Mouse (Mus musculus) ES-CJ7 (cell line): ENCODE data around the gene Pltp.

Experiments used
- DNase-seq: peaks from one replicate; pipeline ENCODE4 v3.0.0; 2011; ENCODE audit warnings: low read depth, low spot score

Gene Pltp

DNA sequence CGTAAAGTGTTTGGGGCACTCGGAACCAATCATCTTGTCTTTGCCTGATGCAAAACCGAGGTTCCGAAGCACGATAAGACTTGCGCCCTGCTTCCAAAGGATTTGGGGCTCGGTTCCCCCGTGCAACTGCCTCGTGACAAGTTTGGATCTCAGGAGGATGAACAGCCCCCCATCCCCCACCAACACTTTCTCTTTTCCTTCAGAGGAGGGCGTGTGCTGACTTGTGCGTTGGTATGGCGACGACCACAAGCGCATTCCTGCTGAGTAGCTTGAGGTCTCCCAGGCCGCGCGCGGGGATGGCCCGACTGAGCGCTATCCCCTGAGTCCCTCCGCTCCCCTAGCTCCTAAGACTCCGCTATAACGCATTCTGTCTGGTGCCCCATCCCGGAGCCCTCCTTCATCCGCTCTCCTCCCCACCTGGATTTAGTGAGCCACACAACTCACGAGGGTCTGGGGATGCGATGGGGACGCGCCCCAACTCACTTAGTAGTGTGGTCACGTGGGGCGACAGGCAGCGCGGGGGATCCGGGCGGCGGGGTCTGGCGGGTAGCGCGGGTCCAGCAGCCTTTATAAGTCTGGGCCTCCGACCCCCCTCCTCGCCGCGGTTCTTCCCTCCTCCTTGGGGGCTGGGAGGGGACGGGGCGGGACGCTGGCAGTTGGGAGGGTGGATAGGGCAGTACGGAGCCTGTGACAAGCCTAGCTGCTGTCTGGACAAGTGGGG lies at the start of gene Pltp:
Gene Pltp (minus strand): TSS at position 611 of the 721 bp plus-strand sequence.
- peak; percentile 95 for DNase-seq

DNA sequence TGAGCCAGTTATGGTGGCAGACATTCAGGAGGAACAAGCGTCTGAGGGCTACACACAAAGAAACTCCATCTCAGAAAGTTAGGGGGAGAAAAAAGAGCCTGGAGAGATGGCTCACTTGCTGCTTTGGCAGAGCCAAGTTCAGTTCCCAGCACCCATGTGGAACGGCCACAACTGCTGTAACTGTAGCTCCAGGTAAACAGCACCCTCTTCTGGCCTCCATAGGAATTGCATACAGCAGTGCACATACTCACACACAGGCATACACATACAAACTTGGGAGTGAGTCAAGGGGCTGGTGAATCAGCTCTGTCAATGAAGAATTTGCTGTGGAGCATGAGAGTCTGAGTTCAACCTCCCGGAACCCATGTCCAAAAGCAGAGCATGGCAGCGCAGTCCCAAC lies 48.6 kb upstream of the Pltp start:
- DNase-seq: peak; percentile 63

DNA sequence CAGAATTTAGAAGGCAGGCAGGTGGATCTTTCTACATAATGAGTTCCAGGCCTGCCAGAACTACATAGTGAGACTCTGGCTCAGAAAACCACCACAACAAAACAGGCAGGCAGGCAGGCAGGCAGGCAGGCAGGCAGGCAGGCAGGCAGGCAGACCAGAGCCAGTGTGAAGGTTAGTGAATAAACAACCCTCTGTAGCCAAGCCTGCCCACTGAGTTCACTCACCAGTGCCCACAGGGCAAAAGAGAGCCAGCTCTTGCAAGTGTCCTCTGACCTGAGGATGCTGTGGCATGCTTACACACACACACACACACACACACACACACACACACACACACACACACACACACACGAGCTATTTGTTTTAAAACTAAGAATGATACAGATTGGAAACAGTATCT lies 46.0 kb upstream of the Pltp start:
- no peak for DNase-seq

DNA sequence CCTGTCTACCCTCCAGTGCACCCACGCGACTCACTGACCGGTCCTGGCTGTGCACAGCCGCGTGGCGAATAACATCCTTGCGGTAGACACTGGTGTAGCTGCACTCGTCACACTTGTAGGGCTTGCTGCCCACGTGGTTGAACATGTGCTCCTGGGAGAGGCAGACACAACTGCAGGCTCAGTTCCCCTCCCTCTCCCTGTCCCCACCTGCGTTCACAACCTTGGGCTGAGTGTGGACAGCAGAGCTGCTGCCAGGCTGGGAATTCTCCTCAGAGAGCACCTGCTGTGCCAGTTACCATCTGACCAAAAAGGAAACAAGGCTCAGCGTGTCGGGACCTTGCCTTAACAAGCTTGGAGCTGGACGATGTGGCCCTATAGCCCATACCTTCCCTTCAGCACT lies 43.9 kb upstream of the Pltp start:
- DNase-seq: no peak

DNA sequence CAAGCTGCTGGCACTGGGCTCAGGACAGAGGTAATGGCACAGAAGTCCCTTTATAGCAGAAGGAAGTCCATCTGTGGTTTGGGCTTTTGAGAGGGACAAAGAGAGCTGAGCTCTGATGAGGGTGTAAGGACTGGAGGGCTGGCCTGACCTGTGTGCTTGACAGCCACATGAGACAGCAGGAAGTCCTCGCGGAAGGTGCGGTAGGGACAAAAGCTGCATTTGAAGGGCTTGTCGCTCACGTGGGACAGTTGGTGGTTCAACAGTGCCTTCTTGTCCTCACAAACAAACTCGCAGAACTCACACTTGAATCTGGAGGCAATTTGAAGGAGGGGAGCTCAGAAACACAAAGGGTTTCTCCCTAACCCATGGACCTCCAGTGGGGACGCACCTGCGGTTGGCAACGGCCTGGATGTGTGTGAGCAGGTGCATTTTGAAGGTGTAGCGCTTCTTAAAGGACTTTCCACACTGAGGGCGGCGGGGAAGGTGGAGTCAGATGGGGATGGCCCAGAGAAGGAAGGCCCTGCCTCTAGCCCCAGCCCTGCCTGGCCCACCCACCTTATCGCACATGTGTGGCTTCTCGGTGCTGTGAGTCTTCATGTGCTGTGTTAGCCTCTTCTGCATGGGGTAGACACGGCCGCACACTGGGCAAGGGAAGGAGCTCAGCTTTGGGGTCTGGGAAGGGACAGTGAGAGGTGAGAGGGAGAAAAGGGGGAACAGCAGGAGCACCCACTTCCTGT lies 42.4 kb upstream of the Pltp start:
- DNase-seq: no peak

DNA sequence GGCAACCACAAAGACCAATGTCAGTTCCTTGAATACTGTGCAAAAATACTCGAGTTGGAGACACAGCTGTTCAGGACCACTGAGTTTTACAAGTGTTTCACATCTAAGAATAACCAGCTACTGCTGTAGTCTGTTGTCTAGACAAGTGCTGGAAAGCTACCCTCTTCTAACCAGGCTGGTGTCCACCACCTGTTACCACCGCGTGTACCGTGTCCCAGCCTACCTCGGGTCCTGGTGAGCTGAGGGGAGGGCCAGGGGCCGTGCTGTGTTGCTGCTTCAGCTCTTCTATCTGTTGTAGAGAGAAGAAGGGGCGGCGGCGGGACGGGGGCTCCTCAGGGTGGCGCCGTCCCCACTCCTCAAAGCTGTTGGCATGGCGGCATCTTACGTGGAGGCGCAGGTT lies 41.5 kb upstream of the Pltp start:
- no peak for DNase-seq

DNA sequence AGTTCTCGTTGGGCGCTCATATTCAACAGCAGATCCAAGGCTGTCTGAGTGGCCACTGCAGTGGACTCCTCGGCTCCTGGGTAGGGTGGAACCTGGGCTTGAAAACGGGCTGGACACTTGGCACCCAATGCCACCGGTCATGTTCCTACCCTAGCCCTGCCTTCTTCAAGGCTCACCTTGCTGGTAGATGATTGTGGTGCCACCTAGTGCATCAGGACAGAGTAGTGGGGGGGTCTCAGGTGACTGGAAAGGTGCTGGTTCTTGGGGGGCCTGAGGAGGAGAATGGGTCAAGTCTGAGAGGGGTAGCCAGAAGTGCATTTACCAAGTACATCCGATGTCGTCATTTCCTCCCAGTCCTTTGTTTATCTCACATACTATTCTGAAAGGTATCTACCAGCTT lies 40.5 kb upstream of the Pltp start:
- DNase-seq: no peak

DNA sequence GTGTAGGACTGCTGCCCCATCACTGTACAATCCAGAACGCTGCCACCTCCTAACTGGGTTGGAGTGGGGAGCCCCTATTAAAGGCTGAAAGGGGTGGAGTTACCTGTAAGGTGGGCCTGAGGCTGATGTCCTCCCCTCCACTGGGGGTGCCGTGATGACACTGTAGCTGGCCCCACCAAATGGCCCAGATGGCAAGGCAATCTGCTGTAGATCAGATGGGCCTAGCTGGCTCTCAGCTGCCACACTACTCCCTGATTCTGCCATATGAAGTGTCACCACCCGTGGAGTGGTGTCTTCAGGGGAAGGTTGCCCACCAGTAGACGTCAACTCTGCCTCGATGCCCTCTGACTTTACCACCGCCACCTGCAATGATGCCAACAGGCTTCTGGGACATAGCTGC lies 38.4 kb upstream of the Pltp start:
- no peak for DNase-seq

DNA sequence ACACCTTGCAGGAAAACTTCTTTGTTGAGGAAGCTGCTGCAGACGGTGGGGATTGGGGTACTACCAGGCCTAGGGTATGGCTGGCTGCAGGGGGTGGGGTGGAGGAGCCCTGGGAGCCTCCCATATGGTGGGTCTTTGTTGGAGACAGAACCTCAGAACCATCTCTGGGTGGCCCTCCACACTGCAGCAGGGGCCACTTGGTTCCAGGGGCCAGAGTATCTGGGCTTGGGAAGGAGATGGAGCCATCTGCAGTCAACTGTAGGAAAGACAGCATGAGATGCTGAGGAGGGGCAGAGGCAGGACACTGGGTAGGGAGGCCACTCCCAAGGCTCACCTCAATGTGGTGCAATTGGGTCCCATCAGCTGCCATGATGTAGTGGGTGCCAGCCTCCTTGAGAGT lies 37.1 kb upstream of the Pltp start:
- DNase-seq: no peak

DNA sequence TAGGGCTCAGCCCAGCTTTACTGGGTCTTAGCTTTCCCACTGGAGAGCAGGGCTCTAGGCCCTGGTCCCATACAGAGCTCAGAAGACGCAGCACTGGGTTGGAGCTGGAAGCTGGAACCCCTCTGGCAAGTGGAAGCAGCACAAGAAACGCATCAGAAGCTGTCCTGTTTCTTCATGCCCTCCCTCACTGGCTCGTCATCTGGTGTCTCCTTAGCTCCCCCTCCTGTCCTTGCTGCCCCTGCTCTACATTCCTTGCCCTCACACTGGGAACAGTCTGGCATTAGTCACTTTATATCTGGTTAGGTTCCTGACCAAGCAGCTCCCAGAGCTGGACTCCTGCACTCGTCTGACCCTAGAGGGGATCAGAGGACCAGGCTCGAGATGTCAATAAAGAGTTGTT lies 36.5 kb upstream of the Pltp start:
- DNase-seq: no peak

DNA sequence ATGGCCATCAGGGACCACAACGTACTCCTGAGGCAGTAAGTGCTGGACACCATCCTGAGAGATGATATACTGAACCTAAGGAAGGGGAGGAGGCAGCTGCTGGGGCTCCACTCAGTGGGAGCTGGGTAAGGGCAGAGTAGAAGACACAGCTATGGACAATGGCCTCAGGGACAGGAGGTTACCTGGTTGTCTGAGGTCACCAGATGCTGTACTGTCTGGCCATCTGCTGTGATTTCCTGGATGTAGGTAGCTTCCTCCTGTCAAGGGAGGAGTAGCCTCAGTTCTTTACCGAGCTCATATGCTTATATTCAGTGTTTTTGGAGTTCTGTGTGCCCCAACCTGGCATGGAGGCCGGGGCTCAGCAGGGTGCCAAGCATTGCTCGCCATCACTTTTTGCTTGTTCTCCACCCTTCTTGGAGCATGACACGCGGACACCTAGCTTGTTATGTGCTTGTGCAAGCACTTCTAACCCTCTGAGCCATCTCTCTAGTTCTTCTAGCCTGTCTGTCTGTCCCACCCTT lies 35.2 kb upstream of the Pltp start:
- no peak for DNase-seq

DNA sequence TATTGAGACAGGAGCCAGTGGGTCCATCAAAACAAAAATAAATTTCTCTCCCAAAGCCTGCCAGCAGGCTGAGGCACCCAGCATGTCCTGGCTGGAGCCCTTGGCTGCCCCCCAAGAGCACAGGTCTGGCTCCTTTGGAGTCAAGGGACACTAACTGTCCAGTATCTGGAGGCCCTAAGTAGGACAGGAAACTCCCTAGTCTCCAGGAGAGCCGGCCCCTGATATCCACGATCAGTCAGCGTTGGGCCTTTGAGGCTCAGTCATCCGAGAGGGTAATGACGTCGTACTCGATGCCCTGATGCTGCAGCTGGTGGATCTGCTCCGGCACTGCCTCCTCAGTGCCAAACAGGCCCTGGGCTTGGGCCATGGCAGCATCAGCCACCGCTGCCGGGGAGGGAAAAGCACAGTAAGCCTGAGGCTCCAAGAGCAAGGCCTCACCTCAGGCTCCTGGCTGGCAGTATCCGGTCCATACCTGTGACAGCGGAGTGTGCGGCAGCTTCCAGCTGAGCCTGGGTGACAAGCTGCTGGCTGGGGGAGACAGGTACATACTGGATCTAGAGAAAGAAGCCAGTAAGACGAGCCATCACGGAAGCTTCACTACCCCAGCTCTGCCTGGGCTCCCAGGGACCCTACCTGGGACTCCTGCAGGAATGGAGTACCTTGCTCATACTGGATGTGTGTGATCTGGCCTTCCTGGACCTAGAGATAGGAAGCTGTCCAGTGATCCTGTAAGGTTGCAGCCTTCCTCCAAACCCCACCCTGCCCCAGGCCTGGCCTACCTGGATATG lies 34.6 kb upstream of the Pltp start:
- no peak for DNase-seq

DNA sequence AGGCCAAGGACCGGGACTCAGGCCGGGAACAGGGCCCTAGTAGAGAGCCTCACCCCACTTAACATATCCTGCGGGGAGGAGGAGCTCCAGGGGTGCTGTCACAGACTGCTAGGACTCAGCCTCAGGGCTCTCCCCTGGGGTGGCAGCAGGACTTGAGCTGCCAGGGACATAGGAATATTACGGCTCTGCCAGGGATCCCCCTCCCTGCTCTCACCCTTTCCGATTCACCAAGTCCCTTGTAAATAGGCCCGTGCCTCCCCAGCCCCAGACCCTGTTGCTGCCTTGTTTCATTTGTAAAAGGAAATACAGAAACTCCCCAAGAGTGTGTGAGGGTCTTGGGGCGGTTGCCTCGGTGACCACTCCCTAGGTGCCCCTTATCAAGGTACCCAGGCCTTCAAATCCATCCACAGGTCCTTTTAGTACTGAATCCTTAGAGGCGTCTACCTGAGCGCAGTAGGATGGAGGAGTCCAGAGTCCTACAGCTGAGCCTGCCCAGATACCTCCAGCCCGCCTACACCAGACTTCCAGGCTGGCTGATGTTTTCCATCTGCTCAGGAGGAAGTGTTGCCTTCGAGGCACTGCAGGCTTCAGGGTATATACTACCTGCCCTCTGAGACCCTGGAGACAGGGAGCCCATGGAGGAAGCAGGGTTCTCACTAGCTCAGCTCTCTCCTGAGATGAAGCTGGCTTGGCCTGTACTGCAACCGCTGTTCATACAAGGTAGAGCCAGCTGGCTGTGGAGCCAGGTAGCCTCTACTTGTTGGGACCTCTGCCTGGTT lies 33.7 kb upstream of the Pltp start:
- no peak for DNase-seq

DNA sequence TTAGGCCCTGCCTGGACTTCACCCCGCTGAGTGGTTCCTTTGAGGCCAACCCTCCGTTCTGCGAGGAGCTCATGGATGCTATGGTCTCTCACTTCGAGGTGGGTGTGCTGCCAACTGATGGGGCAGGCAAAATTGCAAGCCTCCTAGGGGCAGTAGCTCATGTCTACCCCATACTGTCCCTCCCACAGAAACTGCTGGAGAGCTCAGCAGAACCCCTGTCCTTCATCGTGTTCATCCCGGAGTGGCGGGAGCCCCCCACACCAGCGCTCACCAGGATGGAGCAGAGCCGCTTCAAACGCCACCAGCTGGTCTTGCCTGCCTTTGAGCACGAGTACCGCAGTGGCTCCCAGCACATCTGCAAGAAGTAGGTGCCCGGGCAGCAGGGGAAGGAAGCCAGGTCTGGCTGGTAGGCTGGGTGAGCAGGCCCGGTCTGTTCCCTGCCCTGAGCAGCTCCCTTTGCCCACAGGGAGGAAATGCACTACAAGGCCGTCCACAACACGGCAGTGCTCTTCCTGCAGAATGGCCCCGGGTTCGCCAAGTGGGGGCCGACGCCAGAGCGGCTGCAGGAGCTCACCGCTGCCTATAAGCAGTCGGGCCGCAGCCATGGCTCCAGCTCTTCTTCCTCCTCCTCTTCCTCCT lies 33.0 kb upstream of the Pltp start:
- DNase-seq: no peak

DNA sequence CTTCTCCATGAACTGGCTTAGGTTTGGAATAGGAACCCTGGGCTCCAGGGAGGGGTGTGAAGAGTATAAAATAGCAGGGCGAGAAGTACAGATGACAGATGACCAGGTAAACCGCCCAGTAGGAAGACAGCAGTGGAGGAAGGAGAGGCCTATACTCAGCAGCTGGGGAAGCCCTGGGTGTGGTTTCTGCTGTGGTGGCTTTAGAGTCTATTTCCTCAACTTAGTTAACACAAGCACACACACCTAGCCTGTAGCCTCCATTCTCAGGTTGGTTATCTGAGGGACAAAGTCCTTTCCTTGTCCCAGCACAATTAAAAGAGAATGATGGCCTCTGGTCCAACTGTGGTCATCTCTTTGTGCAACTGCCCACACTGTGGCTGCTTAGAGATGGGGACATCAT lies 32.4 kb upstream of the Pltp start:
- no peak for DNase-seq

DNA sequence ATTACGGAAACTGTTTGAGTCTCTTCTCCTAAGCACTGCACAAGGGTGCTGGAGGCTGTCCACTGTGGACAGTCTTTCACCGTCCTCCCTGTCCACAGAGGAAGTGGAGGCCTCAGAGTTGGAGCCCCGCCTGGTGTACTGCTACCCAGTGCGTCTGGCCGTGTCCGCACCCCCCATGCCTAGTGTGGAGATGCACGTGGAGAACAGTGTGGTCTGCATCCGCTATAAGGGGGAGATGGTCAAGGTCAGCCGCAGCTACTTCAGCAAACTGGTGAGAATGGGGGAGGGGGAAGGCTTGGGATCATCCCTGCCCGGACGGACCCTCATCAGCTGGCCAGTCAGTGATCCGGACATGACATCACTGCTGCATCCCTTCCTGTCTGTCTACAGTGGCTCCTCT lies 31.5 kb upstream of the Pltp start:
- DNase-seq: no peak

DNA sequence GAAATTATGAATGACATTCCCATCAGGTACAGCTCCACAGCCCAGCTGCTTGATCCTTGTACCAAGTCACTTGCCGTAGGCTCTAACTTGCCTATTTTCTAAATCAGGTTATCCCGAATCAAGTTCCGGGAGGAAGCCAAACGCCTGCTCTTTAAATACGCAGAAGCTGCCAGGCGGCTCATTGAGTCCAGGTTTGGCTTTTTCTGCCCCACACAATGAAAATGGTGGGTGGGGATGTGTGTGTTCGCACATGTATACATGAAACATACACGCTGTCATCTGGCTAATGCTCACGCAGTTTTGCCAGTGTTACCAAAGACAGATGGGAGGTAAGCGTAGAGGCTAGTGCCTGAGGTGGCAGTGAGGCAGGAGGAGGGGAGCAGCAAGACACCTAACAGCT lies 29.1 kb upstream of the Pltp start:
- no peak for DNase-seq

DNA sequence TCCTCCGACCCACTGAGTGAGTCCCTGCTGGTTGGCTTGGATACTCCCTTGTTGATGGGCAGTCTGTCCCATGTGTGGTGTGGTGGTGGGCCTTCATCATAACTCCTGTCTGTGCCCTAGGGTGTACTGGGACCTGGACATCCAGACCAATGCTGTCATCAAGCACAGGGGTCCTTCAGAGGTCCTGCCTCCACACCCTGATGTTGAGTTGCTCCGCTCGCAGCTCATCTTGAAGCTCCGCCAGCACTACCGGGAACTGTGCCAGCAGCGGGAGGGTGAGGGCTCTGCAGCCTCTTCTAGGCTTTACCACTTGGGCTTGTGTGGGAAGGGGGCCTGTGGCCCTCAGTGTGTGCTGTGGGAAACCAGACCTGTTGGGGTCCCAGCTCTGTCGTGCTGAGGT lies 28.3 kb upstream of the Pltp start:
- no peak for DNase-seq

DNA sequence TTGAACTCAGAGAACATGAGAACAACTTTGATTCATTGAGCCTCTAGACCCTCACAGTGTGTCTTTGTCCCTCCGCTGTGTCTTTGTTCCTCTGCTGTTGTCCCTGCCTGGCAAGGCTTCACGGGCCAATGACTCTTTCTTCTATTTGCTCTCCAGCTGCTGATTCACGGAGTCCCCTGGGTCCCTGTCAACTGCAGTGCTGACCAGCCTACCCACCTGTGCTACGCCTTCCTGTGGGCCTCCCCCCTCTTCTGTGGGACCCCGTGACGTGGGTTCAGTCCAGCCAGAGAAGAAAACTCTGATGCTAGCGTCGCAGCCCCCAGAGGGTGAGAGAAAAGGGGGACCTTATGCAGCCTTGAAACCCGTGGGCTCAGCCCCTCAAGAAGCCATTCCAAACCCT lies 25.1 kb upstream of the Pltp start:
- DNase-seq: no peak

DNA sequence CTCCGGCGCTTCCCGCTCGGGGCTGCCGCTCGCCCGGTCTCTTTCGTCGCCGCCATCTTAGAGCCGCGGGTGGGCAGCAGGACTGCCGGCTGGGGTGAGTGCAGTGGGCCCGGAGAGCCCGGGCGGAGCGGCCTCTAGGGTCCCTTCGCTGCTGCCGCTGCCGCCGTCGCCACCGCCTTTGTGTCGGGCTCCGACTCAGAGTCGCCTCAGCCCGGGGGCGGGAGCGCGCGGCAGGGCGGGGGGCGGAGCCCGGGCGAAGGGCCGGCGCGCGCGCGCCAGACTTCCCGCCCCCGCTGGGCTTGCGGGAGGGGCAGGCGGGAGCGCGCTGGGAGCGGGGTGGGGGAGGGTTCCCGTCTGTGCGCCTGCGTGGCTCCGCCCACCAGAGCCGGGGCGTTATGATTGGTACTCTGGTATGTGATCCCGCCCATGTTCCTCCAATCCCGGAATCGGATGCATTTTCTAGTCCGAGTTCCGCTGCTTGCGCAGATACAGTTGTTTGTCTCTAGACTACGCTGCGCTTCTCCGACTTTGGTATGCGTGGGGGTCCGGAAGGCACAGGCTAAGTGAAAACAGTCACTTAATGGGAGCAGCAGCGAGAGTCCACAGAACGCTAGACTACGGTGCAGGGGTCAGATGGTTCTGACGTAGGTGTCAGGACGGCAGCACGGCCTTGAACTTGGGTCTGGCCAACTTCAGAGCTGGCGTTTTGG lies 22.2 kb upstream of the Pltp start:
- DNase-seq: peak; percentile 97

DNA sequence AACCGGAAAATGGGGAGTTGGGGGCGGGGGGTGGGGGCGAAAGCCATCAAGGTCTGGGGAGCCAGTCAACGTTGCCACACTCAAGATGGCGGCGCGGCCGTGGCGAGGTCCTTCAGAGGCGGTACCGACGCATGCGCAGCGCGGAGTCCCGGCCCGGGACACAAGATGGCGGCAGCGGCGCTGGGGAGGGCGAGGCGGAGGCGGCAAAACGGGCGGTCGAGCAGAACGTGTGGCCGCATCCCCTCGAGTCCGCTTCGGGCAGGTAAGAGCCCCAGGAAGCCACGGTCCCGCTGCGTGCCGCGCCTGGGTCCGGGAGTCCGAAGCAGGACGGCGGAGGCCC lies 21.7 kb upstream of the Pltp start, which contains the start of gene Pcif1:
Gene Pcif1 (plus strand): TSS at position 77 of the 340 bp plus-strand sequence.
- peak; percentile 94 for DNase-seq
